Mouse (Mus musculus) heart, adult 10 weeks (tissue): ENCODE measurements around the gene Etfa. TPM values are rescaled to one million over a fixed set of nuclear protein-coding genes. Genes with fewer than 3 reads are reported as not detected.

ENCODE experiments used
- polyA plus RNA-seq: library from polyadenylated mRNA; stranded (reverse); fragments of 350-450 nt; fragmentation: Illumina TruSeq; extraction: RNeasy Lipid Tissue Mini Kit (QIAGEN cat#74804); gene quantifications from one replicate; pipeline ENCODE4 v1.2.3, GENCODE M21; 2014; ENCODE audit warnings: low read depth, low replicate concordance

Gene Etfa
- 1,061 TPM for polyA plus RNA-seq

GRCm38 (mm10) chr9:55512027-55512543 lies at the start of gene Etfa:
Gene Etfa, minus strand, starts transcription at chr9:55512243.

GRCm38 (mm10) chr9:55538377-55538776 lies 26.3 kb upstream of the Etfa start, which contains the start of gene Isl2:
Gene Isl2, plus strand, starts transcription at chr9:55538672.

Other genes with a start within 250 kb of the Etfa start
- 3.4 TPM for gene Nrg4, start 185.4 kb downstream of the Etfa start, polyA plus RNA-seq
- gene Tmem266, start 185.3 kb downstream of the Etfa start, polyA plus RNA-seq = 3.1 TPM
- gene Isl2, start 26.4 kb upstream of the Etfa start, polyA plus RNA-seq = not detected